Mouse (Mus musculus): ENCODE measurements at regions not wholly inside any gene's neighbourhood (a gene's known extent, or its start where the extent isn't known, plus 50 kb on each side); places are given as distances from the start of the nearest gene placed in this dataset.

- TF ChIP-seq POLR2A (IDR thresholded peaks at IDR 0.05; ENCODE audit: insufficient read depth, low read length) = no peak
- TF ChIP-seq CTCF (IDR thresholded peaks at IDR 0.05; ENCODE audit: low read depth, low read length) = no peak
- TF ChIP-seq EP300 (IDR thresholded peaks at IDR 0.05; ENCODE audit: insufficient read depth, low read depth, low read length) = no peak
Observed at GRCm38 (mm10) chr5:7539812-7540645, 195.5 kb upstream of the Zfp804b start.
